Mouse (Mus musculus) lung, postnatal 14 days (tissue): ENCODE results near the gene Lag3.
A peak's percentile ranks its signal among the peaks of the same experiment; 100 is the strongest.

Experiments used
- DNase-seq: peaks from one replicate; pipeline ENCODE4 v3.0.0; 2021

Lag3 gene

GRCm38 (mm10) chr6:124858561-124859318 lies 52.8 kb downstream of the Lag3 start:
- DNase-seq: no peak

GRCm38 (mm10) chr6:124857840-124858530 lies 53.5 kb downstream of the Lag3 start:
- no peak for DNase-seq

- DNase-seq: peak; percentile 79
Observed at GRCm38 (mm10) chr6:124856916-124857839, 54.3 kb downstream of the Lag3 start, which contains the start of gene P3h3. Gene P3h3, minus strand, starts transcription at chr6:124857752.

DNA sequence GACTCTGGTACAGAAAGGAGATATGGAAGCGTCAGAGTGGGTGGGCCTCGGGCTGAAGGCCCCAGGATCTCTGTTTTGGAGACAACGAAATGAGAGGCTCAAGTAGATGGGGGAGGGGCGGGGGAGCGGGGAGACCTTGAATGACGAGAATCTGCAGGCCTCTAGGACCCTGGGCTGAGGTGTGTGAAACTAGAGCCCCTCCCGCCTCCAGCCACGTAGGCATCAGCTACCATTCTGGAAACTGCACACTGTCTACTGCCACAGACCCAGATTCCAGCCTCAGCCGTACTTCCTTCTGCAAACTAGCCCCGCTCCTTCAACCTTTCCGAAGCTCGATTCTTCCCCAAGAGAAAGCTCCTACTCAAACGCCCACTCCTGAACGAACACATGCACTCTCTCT lies 55.2 kb downstream of the Lag3 start:
- DNase-seq: no peak

- DNase-seq: no peak
Observed at GRCm38 (mm10) chr6:124854647-124855046, 56.9 kb downstream of the Lag3 start.
